Mouse (Mus musculus): ENCODE measurements at regions not wholly inside any gene's neighbourhood (a gene's known extent, or its start where the extent isn't known, plus 50 kb on each side); places are given as distances from the start of the nearest gene placed in this dataset.
"Not testable (repeated sequence)": the region's sequence is repeated elsewhere in the genome, so short reads cannot be mapped to it uniquely, and the experiment has no call there.

DNA sequence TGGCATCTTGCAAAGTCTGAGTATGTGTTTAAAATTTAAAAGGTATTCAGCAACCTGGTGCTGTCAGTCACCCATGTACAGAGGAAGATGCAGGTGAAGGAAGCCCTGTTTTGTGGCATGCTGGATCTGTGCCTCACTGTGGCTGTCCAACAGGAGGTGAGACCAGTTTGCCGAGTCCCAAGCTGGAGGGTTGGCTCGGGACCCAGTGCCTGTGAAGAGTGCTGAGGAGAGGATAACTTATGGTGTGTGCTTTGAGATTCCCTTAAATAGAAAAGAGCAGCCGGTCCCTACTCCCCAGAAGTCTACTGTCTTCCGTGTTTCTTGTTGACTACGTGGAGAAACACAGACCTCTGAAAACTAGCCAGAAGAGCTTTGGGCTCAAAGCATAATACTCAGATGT lies 396.3 kb upstream of the Id2 start:
- H3K36me3 ChIP-seq (replicated peaks; ENCODE audit: low read length) = no peaks in the 10 kb centered on the region
- H3K4me1 ChIP-seq = no peaks in the 10 kb centered on the region
- 0 out of 2 replicates have a peak, but pooled peaks cover 2% of the 10 kb centered on the region for H3K9me3 ChIP-seq
- H3K27me3 ChIP-seq (replicated peaks) = no peaks in the 10 kb centered on the region
- H3K4me3 ChIP-seq (replicated peaks) = no peak overlapping the region
- TF ChIP-seq FLI1 (IDR thresholded peaks at IDR 0.05; ENCODE audit: low read length) (no peak), GATA1 (IDR thresholded peaks at IDR 0.05; ENCODE audit: borderline replicate concordance, low read length) (no peak)

- no peak overlapping the region for H3K4me3 ChIP-seq (replicated peaks)
- H3K9me3 ChIP-seq = 0 out of 2 replicates have a peak, but pooled peaks cover 2% of the 10 kb centered on the region
- H3K4me1 ChIP-seq = no peaks in the 10 kb centered on the region
- no peak for TF ChIP-seq GATA1 (IDR thresholded peaks at IDR 0.05; ENCODE audit: borderline replicate concordance, low read length)
- no peak for TF ChIP-seq FLI1 (IDR thresholded peaks at IDR 0.05; ENCODE audit: low read length)
- no peaks in the 10 kb centered on the region for H3K36me3 ChIP-seq (replicated peaks; ENCODE audit: low read length)
- H3K27me3 ChIP-seq (replicated peaks) = no peaks in the 10 kb centered on the region
Measured at GRCm38 (mm10) chr12:25492483-25493190, 395.7 kb upstream of the Id2 start.

GRCm38 (mm10) chr12:25475180-25475758 lies 378.3 kb upstream of the Id2 start:
- TF ChIP-seq GATA1 (IDR thresholded peaks at IDR 0.05; ENCODE audit: borderline replicate concordance, low read length) (no peak), FLI1 (IDR thresholded peaks at IDR 0.05; ENCODE audit: low read length) (no peak)
- Histone ChIP-seq H3K4me3 (replicated peaks) (no peak overlapping the region), H3K36me3 (replicated peaks; ENCODE audit: low read length) (no peaks in the 10 kb centered on the region), H3K9me3 (no peaks in the 10 kb centered on the region), H3K27me3 (replicated peaks) (peaks cover 16% of the 10 kb centered on the region), H3K4me1 (peaks cover 17% of the 10 kb centered on the region)

GRCm38 (mm10) chr12:25469181-25469580 lies 372.2 kb upstream of the Id2 start:
- no peaks in the 10 kb centered on the region for H3K9me3 ChIP-seq
- H3K4me1 ChIP-seq = peaks cover 31% of the 10 kb centered on the region
- H3K4me3 ChIP-seq (replicated peaks) = no peak overlapping the region
- TF ChIP-seq FLI1 (IDR thresholded peaks at IDR 0.05; ENCODE audit: low read length) (no peak), GATA1 (IDR thresholded peaks at IDR 0.05; ENCODE audit: borderline replicate concordance, low read length) (no peak)
- H3K27me3 ChIP-seq (replicated peaks) = peaks cover 4% of the 10 kb centered on the region
- H3K36me3 ChIP-seq (replicated peaks; ENCODE audit: low read length) = no peaks in the 10 kb centered on the region

DNA sequence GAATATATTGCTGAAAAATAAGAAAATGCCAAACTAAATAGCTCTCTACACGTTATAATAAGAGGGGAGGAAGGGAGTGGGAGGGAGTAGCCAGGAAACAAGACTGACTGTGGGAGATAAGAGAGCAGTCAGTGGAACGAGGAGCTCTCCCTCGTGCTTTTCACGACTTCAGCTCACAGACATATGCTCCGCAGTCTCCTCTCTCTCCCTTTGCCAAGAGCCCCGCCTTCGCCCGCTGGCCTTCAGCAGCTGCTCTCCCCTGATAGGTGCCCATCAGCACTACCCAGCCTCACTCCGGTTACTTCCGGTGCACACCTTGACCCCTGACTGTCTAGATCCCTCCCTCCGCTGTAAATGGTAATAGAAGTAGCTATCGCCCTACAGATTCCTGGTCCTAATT lies 370.8 kb upstream of the Id2 start:
- TF ChIP-seq FLI1 (IDR thresholded peaks at IDR 0.05; ENCODE audit: low read length) (no peak), GATA1 (IDR thresholded peaks at IDR 0.05; ENCODE audit: borderline replicate concordance, low read length) (no peak)
- no peaks in the 10 kb centered on the region for H3K36me3 ChIP-seq (replicated peaks; ENCODE audit: low read length)
- H3K27me3 ChIP-seq (replicated peaks) = peaks cover 3% of the 10 kb centered on the region
- no peaks in the 10 kb centered on the region for H3K9me3 ChIP-seq
- peaks cover 37% of the 10 kb centered on the region for H3K4me1 ChIP-seq
- peak overlapping the region; percentile 70 for H3K4me3 ChIP-seq (replicated peaks)

DNA sequence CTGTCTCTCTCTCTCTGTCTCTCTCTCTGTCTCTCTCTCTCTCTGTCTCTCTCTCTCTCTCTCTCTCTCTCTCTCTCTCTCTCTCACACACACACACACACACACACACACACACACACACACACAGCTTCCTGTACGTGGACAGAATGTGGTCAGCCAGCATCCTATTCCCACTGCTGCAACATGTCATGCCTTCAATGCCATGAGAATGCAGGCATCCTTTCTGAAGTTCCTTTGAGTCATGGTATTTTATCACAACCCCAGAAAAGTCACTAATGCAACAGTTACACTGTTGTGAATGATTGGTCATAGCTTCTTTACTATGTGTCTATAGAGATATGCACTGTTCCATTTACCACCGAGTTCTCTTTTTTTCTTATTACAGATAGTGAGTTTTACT lies 365.8 kb upstream of the Id2 start:
- H3K27me3 ChIP-seq (replicated peaks); H3K4me3 ChIP-seq (replicated peaks); H3K36me3 ChIP-seq (replicated peaks; ENCODE audit: low read length); H3K9me3 ChIP-seq: not testable (repeated sequence)
- peaks cover 25% of the 10 kb centered on the region for H3K4me1 ChIP-seq

GRCm38 (mm10) chr12:25455281-25455989 lies 358.5 kb upstream of the Id2 start:
- no peaks in the 10 kb centered on the region for H3K36me3 ChIP-seq (replicated peaks; ENCODE audit: low read length)
- no peaks in the 10 kb centered on the region for H3K9me3 ChIP-seq

DNA sequence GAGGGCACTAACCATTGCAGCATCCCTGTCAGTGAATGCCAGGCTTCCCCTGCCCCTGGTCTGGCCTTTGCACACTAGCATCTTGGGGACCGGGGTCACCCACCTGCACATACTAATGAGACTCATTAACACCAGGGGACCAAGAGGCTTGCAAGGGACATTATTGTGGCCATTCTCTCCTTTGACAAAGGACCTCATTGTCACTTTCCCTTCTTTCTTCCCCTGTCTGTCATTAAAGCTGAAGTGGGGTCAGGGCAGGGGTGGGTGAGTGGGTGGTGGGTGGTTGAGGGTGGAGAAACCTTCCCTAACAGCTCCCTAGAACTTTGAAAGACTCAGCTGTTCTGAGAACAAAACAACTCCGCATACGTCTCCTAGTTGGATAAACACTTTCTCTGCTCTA lies 356.4 kb upstream of the Id2 start:
- H3K36me3 ChIP-seq (replicated peaks; ENCODE audit: low read length) = no peaks in the 10 kb centered on the region
- no peaks in the 10 kb centered on the region for H3K27me3 ChIP-seq (replicated peaks)
- no peaks in the 10 kb centered on the region for H3K9me3 ChIP-seq
- TF ChIP-seq GATA1 (IDR thresholded peaks at IDR 0.05; ENCODE audit: borderline replicate concordance, low read length) (no peak), FLI1 (IDR thresholded peaks at IDR 0.05; ENCODE audit: low read length) (no peak)
- H3K4me3 ChIP-seq (replicated peaks) = no peak overlapping the region
- peaks cover 17% of the 10 kb centered on the region for H3K4me1 ChIP-seq

More at GRCm38 (mm10) chr12:25455281-25455989, 358.5 kb upstream of the Id2 start:
- peaks cover 21% of the 10 kb centered on the region for H3K4me1 ChIP-seq
- no peak for TF ChIP-seq FLI1 (IDR thresholded peaks at IDR 0.05; ENCODE audit: low read length)
- no peak for TF ChIP-seq GATA1 (IDR thresholded peaks at IDR 0.05; ENCODE audit: borderline replicate concordance, low read length)
- H3K4me3 ChIP-seq (replicated peaks) = no peak overlapping the region
- no peaks in the 10 kb centered on the region for H3K27me3 ChIP-seq (replicated peaks)

GRCm38 (mm10) chr12:25451156-25451555 lies 354.2 kb upstream of the Id2 start:
- no peak for TF ChIP-seq FLI1 (IDR thresholded peaks at IDR 0.05; ENCODE audit: low read length)
- TF ChIP-seq GATA1 (IDR thresholded peaks at IDR 0.05; ENCODE audit: borderline replicate concordance, low read length) = no peak
- Histone ChIP-seq H3K36me3 (replicated peaks; ENCODE audit: low read length) (no peaks in the 10 kb centered on the region), H3K9me3 (no peaks in the 10 kb centered on the region), H3K4me3 (replicated peaks) (no peak overlapping the region), H3K4me1 (peaks cover 16% of the 10 kb centered on the region), H3K27me3 (replicated peaks) (no peaks in the 10 kb centered on the region)

- Histone ChIP-seq H3K4me3 (replicated peaks) (no peak overlapping the region), H3K27me3 (replicated peaks) (no peaks in the 10 kb centered on the region), H3K36me3 (replicated peaks; ENCODE audit: low read length) (no peaks in the 10 kb centered on the region), H3K4me1 (peaks cover 12% of the 10 kb centered on the region), H3K9me3 (no peaks in the 10 kb centered on the region)
- TF ChIP-seq FLI1 (IDR thresholded peaks at IDR 0.05; ENCODE audit: low read length) = no peak
- TF ChIP-seq GATA1 (IDR thresholded peaks at IDR 0.05; ENCODE audit: borderline replicate concordance, low read length) = no peak
Measured at GRCm38 (mm10) chr12:25444355-25444754, 347.4 kb upstream of the Id2 start.

Measured in megakaryocyte, embryonic 14.5 days (primary cell).